Mouse (Mus musculus) bone marrow macrophage, adult 2 months (primary cell): ENCODE measurements around the gene Cldn2.

Experiments used
- CTCF ChIP-seq: IDR thresholded peaks from 2 replicates; pipeline ENCODE4 v1.5.1; 2012; ENCODE audit warnings: low read depth, mild to moderate bottlenecking, low read length, moderate library complexity
- POLR2A ChIP-seq: IDR thresholded peaks from 2 replicates; pipeline ENCODE4 v1.6.1; 2012; ENCODE audit warnings: mild to moderate bottlenecking, low read depth, low read length, borderline replicate concordance

- no peak for TF ChIP-seq CTCF
- no peak for TF ChIP-seq POLR2A
These were observed 12.8 kb downstream of the Cldn2 start for GRCm38 (mm10) chrX:139813299-139814002.
